Mouse (Mus musculus) midbrain, embryonic 14.5 days (tissue): ENCODE measurements around the gene Cks1b. TPM values are rescaled to one million over a fixed set of nuclear protein-coding genes. Genes with fewer than 3 reads are reported as not detected.
A peak's percentile ranks its signal among the peaks of the same experiment; 100 is the strongest.

ENCODE experiments used
- ATAC-seq: fragments of 200-750 bp; cut with Nextera tagmentation; 2 replicates; pipeline ENCODE4 v1.8.0; 2017; ENCODE audit warnings: moderate number of reproducible peaks, moderate library complexity; ENCODE audit not compliant: low FRiP score, low TSS enrichment
- DNase-seq: peaks from one replicate; pipeline ENCODE4 v3.0.0-alpha.2; 2015
- H3K27ac ChIP-seq: fragments of 300-500 bp; sonication (generic); replicated peaks from 2 replicates; pipeline ENCODE4 v1.5.1; 2014; ENCODE audit warnings: mild to moderate bottlenecking, low read depth, low read length, moderate library complexity
- H3K27me3 ChIP-seq: fragments of 300-500 bp; sonication (generic); 2 replicates; pipeline ENCODE4 v1.6.1; 2014; ENCODE audit warnings: low read length, control low read depth, mixed read lengths; ENCODE audit not compliant: control insufficient read depth, insufficient read depth
- H3K36me3 ChIP-seq: fragments of 300-500 bp; sonication (generic); 2 replicates; pipeline ENCODE4 v1.6.1; 2014; ENCODE audit warnings: low read length, control low read depth; ENCODE audit not compliant: control insufficient read depth, insufficient read depth
- H3K4me1 ChIP-seq: fragments of 300-500 bp; sonication (generic); 2 replicates; pipeline ENCODE4 v1.6.1; 2014; ENCODE audit warnings: mild to moderate bottlenecking, antibody characterized with exemption, low read length, control low read depth; ENCODE audit not compliant: control insufficient read depth, insufficient read depth
- H3K4me2 ChIP-seq: fragments of 300-500 bp; sonication (generic); 2 replicates; pipeline ENCODE4 v1.6.1; 2014; ENCODE audit warnings: mild to moderate bottlenecking, low read length, moderate library complexity
- H3K4me3 ChIP-seq: fragments of 300-500 bp; sonication (generic); replicated peaks from 2 replicates; pipeline ENCODE4 v1.5.1; 2014; ENCODE audit warnings: low read depth, low read length
- H3K9ac ChIP-seq: fragments of 300-500 bp; sonication (generic); replicated peaks from 2 replicates; pipeline ENCODE4 v1.6.1; 2014; ENCODE audit warnings: mild to moderate bottlenecking, low read length, moderate library complexity
- H3K9me3 ChIP-seq: fragments of 300-500 bp; sonication (generic); 2 replicates; pipeline ENCODE4 v1.6.1; 2016; ENCODE audit warnings: low read length, control low read depth, mixed read lengths; ENCODE audit not compliant: control insufficient read depth
- WGBS: fragments of 180-500 bp; shearing (Covaris S2); extraction: QIAGEN DNeasy Blood & Tissue Kit; methylation state at CpG from one replicate; pipeline ENCODE4 v1.1.7; 2014; 5-methylcytosine and 5-hydroxymethylcytosine counted together
- polyA plus RNA-seq: library from polyadenylated mRNA; unstranded; fragments of >200 nt; fragmentation: Nextera tagmentation; extraction: Ambion mirVana; gene quantifications from 2 replicates; pipeline ENCODE4 v1.2.1, GENCODE M21; 2014

The Cks1b gene
- polyA plus RNA-seq, 1 experiment from 2014 or later = 115 TPM

DNA sequence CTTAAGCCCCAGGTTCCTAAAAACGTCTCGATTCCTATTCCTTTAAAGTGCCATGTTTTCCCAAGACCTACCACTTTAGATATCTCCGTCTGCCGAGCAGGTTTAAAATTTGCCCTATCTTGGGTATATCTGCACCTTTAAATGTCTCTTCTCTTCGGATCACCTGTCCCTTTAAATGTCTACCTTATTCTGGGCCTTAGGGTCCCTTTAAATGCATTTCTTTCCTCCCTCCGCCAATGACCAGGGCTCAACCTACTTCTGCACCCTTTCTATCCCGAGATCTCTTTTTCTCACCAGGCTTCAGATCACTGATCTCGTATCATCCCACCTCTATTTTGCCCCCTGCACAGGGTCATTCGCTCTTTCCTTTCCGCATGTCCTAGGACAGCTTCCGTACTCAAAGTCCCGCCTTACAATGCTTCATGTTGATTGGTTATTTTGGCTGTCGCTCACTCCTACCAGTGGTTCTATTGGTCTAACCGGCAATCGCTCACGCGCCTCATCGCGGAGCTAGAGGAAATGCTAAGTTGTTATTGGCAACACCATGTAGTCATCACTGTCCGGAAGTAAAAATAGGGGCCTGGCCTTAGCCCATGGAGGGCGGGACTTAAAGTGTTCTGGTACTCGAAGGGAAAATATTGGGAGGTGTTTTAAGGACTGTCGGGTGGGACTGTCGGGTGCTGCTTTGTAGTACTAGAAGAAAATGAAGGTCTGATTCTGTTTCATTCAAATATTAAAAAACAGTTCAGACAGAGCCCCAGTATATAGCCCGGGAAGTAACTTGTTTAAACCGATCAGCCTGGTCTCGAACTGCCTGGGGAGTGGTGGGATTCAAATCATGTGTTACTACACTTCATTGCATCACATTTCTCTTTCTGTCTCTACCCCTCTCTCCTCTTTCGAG lies 6.4 kb downstream of the Cks1b start, which contains the start of gene Flad1:
Flad1 (minus strand) TSS at position 381 of the 904 bp plus-strand sequence.
- peak; percentile 99 for ATAC-seq
- H3K9ac ChIP-seq = peak within 1 kb of the TSS; percentile 55
- H3K4me2 ChIP-seq = peak within 1 kb of the TSS; percentile 83
- peak within 1 kb of the TSS; percentile 40 for H3K4me3 ChIP-seq
- H3K36me3 ChIP-seq = peaks cover 14% of the 10 kb centered on the region
- H3K27ac ChIP-seq = peak within 1 kb of the TSS; percentile 68
- no peaks in the 10 kb centered on the region for H3K27me3 ChIP-seq
- WGBS = 5% methylated on average over 28 of the region's 28 CpGs
- DNase-seq = peak; percentile 99
- H3K9me3 ChIP-seq = no peaks in the 10 kb centered on the region
- peaks cover 7% of the 10 kb centered on the region for H3K4me1 ChIP-seq

GRCm38 (mm10) chr3:89410864-89411263 lies 7.3 kb downstream of the Cks1b start:
- peak overlapping the region; percentile 83 for H3K4me2 ChIP-seq
- H3K36me3 ChIP-seq = peaks cover 11% of the 10 kb centered on the region
- peak overlapping the region; percentile 68 for H3K27ac ChIP-seq
- no peak for ATAC-seq
- no peaks in the 10 kb centered on the region for H3K9me3 ChIP-seq
- WGBS = 82% methylated on average over 10 of the region's 10 CpGs
- H3K27me3 ChIP-seq = no peaks in the 10 kb centered on the region
- DNase-seq = no peak
- peak overlapping the region; percentile 40 for H3K4me3 ChIP-seq
- peak overlapping the region; percentile 55 for H3K9ac ChIP-seq
- H3K4me1 ChIP-seq = peaks cover 7% of the 10 kb centered on the region

- no peak overlapping the region for H3K4me2 ChIP-seq
- no peaks in the 10 kb centered on the region for H3K9me3 ChIP-seq
- no peak overlapping the region for H3K4me3 ChIP-seq
- peaks cover 7% of the 10 kb centered on the region for H3K4me1 ChIP-seq
- H3K9ac ChIP-seq = no peak overlapping the region
- ATAC-seq = no peak
- H3K27ac ChIP-seq = no peak overlapping the region
- peaks cover 16% of the 10 kb centered on the region for H3K36me3 ChIP-seq
- DNase-seq = no peak
- 98% methylated on average over 3 of the region's 3 CpGs for WGBS
- no peaks in the 10 kb centered on the region for H3K27me3 ChIP-seq
Observed at GRCm38 (mm10) chr3:89409701-89410100, 8.5 kb downstream of the Cks1b start.

DNA sequence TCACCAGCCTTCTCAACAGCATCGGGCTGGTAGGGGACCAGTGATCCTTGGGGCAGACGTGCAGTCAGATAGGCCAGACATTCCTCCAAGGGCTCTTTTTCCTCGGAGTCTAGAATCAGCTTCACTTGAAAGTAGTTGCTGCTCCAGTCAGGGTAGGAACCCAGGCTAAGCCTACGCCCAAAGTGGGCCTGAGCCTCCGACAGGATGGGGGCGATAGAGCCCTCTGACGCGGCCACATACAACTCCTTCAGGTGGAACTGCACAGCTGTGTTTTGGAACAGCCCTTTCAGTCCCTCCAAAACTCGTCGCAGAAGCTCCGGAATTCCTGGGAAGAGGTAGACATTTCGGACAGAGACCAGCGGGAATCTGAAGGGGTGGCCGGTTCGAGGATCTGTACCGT lies 9.7 kb downstream of the Cks1b start:
- Histone ChIP-seq H3K4me1 (peaks cover 7% of the 10 kb centered on the region), H3K4me2 (no peak overlapping the region), H3K9ac (no peak overlapping the region), H3K27me3 (no peaks in the 10 kb centered on the region), H3K4me3 (no peak overlapping the region), H3K9me3 (no peaks in the 10 kb centered on the region), H3K27ac (no peak overlapping the region), H3K36me3 (peaks cover 27% of the 10 kb centered on the region)
- ATAC-seq (no peak), DNase-seq (no peak)
- WGBS = 63% methylated on average over 16 of the region's 16 CpGs

- DNase-seq = no peak
- WGBS = 96% methylated on average over 6 of the region's 6 CpGs
- no peak overlapping the region for H3K4me2 ChIP-seq
- no peaks in the 10 kb centered on the region for H3K9me3 ChIP-seq
- H3K36me3 ChIP-seq = peaks cover 42% of the 10 kb centered on the region
- H3K4me1 ChIP-seq = peaks cover 7% of the 10 kb centered on the region
- H3K9ac ChIP-seq = no peak overlapping the region
- no peak for ATAC-seq
- H3K27ac ChIP-seq = no peak overlapping the region
- H3K27me3 ChIP-seq = no peaks in the 10 kb centered on the region
- H3K4me3 ChIP-seq = no peak overlapping the region
Observed at GRCm38 (mm10) chr3:89406887-89407286, 11.3 kb downstream of the Cks1b start.

DNA sequence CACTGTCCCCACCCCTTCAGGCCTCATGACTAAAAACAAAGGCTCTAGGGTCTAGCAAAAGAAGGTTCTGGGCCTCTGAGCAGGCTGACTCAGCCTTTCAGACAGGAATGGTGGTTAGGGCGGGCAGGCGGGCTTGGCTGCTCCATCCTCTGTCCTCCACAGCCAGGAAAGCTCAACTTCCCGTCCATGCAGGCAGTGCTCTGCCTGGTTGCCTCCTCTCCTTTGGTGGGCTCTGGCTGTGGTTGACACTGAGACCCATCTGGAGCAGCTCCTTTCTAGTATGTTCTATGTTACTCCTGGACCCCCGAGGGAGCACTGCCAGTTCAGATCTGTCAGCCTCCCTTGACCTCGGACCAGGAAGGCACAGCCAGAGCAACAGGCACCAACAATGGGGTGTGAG lies 15.5 kb downstream of the Cks1b start, which contains the start of gene Lenep:
Lenep (minus strand) TSS at position 101 of the 400 bp plus-strand sequence.
- DNase-seq (no peak), ATAC-seq (no peak)
- Histone ChIP-seq H3K9ac (no peak within 1 kb of the TSS), H3K4me1 (no peaks in the 10 kb centered on the region), H3K27me3 (no peaks in the 10 kb centered on the region), H3K4me3 (no peak within 1 kb of the TSS), H3K4me2 (no peak within 1 kb of the TSS), H3K36me3 (peaks cover 47% of the 10 kb centered on the region), H3K9me3 (no peaks in the 10 kb centered on the region), H3K27ac (no peak within 1 kb of the TSS)
- 71% methylated on average over 5 of the region's 5 CpGs for WGBS

GRCm38 (mm10) chr3:89401329-89401728 lies 16.9 kb downstream of the Cks1b start:
- peaks cover 44% of the 10 kb centered on the region for H3K36me3 ChIP-seq
- no peak for ATAC-seq
- H3K4me2 ChIP-seq = no peak overlapping the region

GRCm38 (mm10) chr3:89396654-89397005 lies 21.6 kb downstream of the Cks1b start:
- peak overlapping the region; percentile 100 for H3K4me2 ChIP-seq
- no peaks in the 10 kb centered on the region for H3K9me3 ChIP-seq
- peaks cover 15% of the 10 kb centered on the region; the same call in 1 of the 2 replicates for H3K27me3 ChIP-seq
- peak overlapping the region; percentile 37; the same call in 1 of the 2 replicates for H3K4me3 ChIP-seq
- 0% methylated on average over 4 of the region's 4 CpGs for WGBS
- DNase-seq = no peak
- no peak overlapping the region for H3K9ac ChIP-seq
- H3K27ac ChIP-seq = no peak overlapping the region
- H3K36me3 ChIP-seq = peaks cover 7% of the 10 kb centered on the region
- H3K4me1 ChIP-seq = peaks cover 35% of the 10 kb centered on the region
- ATAC-seq = no peak

More at GRCm38 (mm10) chr3:89401329-89401728, 16.9 kb downstream of the Cks1b start:
- Histone ChIP-seq H3K27me3 (no peaks in the 10 kb centered on the region), H3K9me3 (no peaks in the 10 kb centered on the region), H3K9ac (no peak overlapping the region), H3K4me1 (peaks cover under 1% of the 10 kb centered on the region), H3K27ac (no peak overlapping the region), H3K4me3 (no peak overlapping the region)
- WGBS = 93% methylated on average over 7 of the region's 7 CpGs
- DNase-seq = no peak
